Mouse (Mus musculus) bone marrow, adult 2 months (tissue): ENCODE results near the gene Cfap97. TPM values are rescaled to one million over a fixed set of nuclear protein-coding genes. Genes with fewer than 3 reads are reported as not detected.

ENCODE experiments used
- H3K27ac ChIP-seq: fragments of 200-500 bp; 2 replicates; pipeline ENCODE4 v1.5.1; 2012; ENCODE audit warnings: low read depth, mild to moderate bottlenecking, control low read depth, inconsistent platforms, low read length; ENCODE audit not compliant: control insufficient read depth, poor library complexity, insufficient read depth
- H3K4me1 ChIP-seq: fragments of 200-500 bp; 2 replicates; pipeline ENCODE4 v1.6.1; 2011; ENCODE audit warnings: low read length; ENCODE audit not compliant: control insufficient read depth, insufficient read depth
- H3K4me3 ChIP-seq: fragments of 200-500 bp; replicated peaks from 2 replicates; pipeline ENCODE3; 2011; ENCODE audit warnings: mild to moderate bottlenecking, low read depth, low read length, control low read depth; ENCODE audit not compliant: control insufficient read depth
- CTCF ChIP-seq: fragments of 200-500 bp; IDR thresholded peaks from 2 replicates; pipeline ENCODE4 v1.5.1; 2011; ENCODE audit warnings: low read length, control low read depth; ENCODE audit not compliant: control insufficient read depth, insufficient read depth
- POLR2A ChIP-seq: fragments of 200-500 bp; IDR thresholded peaks from 2 replicates; pipeline ENCODE4 v1.6.1; 2011; ENCODE audit warnings: low read depth, mild to moderate bottlenecking, control low read depth, low read length, borderline replicate concordance; ENCODE audit not compliant: control insufficient read depth
- WGBS: fragments of 180-500 bp; shearing (Covaris S2); methylation state at CpG from one replicate; pipeline ENCODE4 v1.1.7; 2018; 5-methylcytosine and 5-hydroxymethylcytosine counted together
- polyA plus RNA-seq: library from polyadenylated mRNA; stranded (reverse); fragments of >200 nt; gene quantifications from 2 replicates; pipeline ENCODE4 v1.2.4, GENCODE M21; 2011; ENCODE audit warnings: low replicate concordance; ENCODE audit not compliant: missing spikeins, insufficient read depth, insufficient read length

Gene Cfap97
- polyA plus RNA-seq, 1 experiment: 5.8 TPM

GRCm38 (mm10) chr8:46149306-46149705 lies 2.3 kb upstream of the Cfap97 start:
- peaks cover 1% of the 10 kb centered on the region; the same call in 1 of the 2 replicates for H3K4me1 ChIP-seq
- WGBS: 87% methylated on average over 6 of the region's 6 CpGs

GRCm38 (mm10) chr8:46149782-46150181 lies 1.8 kb upstream of the Cfap97 start:
- peaks cover 1% of the 10 kb centered on the region; the same call in 1 of the 2 replicates for H3K4me1 ChIP-seq
- TF ChIP-seq POLR2A: no peak
- TF ChIP-seq CTCF: no peak
- H3K4me3 ChIP-seq: no peak overlapping the region
- no peak overlapping the region for H3K27ac ChIP-seq
- WGBS: 84% methylated on average over 9 of the region's 9 CpGs

More at GRCm38 (mm10) chr8:46149306-46149705, 2.3 kb upstream of the Cfap97 start:
- Histone ChIP-seq H3K4me3 (no peak overlapping the region), H3K27ac (no peak overlapping the region)
- no peak for TF ChIP-seq CTCF
- no peak for TF ChIP-seq POLR2A

DNA sequence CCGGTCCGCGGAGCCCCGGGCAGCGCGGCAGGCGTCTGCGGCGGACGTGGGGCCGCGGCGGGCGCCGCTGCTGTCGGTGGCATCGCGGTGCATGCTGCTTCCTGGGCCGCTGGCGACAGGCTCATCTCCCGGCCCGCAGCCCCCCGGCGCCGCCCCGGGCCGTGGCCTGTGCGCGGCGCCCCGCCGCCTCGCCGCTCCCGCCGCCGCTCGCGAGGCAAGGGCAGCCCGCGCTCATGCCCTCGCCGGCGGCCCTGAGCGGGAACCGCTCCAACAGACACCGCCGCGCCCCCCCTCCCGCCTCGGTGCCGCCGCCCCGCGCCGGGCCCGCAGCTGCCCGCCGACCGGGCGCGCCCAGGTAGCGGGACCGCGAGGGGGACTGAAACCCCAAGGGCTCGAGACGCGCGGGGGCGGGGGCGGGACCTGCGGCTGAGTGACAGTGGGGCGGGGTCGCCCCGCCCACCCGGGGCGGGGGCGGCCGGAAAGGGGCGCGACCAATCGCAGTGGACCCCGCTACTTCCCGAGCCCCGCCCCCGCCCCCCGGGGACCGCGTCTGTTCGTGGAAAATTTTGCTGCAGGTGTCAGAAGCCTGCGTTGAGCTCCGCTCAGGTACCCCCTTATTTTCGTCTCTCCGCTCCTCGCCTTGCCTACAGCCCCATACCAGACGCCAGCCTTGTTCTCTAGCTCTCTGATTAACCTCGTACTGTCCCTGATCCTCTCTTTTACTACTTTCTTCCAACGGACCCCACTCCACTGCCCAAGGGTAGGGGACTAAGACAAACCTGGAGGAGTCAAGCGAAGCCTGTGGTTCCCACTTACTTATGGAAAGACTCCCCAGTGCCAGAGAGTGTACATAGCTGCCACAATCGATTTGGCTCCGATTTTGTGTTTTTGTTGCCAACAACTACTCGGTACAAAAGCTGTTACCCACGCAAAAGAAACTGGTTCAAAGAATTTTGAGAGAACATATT lies 777 bp downstream of the Cfap97 start, which contains the start of gene Snx25:
Gene Snx25, minus strand, starts transcription at position 96 of the 968 bp plus-strand sequence.
- TF ChIP-seq POLR2A (no peak), CTCF (no peak)
- WGBS: 3% methylated on average over 81 of the region's 103 CpGs
- peak within 1 kb of the TSS; percentile 81 for H3K27ac ChIP-seq
- H3K4me1 ChIP-seq: peaks cover 1% of the 10 kb centered on the region; the same call in 1 of the 2 replicates
- peak within 1 kb of the TSS; percentile 57 for H3K4me3 ChIP-seq

- no peak for TF ChIP-seq POLR2A
- TF ChIP-seq CTCF: no peak
- Histone ChIP-seq H3K27ac (no peak overlapping the region), H3K4me1 (peaks cover 1% of the 10 kb centered on the region; the same call in 1 of the 2 replicates), H3K4me3 (no peak overlapping the region)
- WGBS: 18% methylated on average over 2 of the region's 2 CpGs
Observed at GRCm38 (mm10) chr8:46153042-46153441, 1.5 kb downstream of the Cfap97 start.

DNA sequence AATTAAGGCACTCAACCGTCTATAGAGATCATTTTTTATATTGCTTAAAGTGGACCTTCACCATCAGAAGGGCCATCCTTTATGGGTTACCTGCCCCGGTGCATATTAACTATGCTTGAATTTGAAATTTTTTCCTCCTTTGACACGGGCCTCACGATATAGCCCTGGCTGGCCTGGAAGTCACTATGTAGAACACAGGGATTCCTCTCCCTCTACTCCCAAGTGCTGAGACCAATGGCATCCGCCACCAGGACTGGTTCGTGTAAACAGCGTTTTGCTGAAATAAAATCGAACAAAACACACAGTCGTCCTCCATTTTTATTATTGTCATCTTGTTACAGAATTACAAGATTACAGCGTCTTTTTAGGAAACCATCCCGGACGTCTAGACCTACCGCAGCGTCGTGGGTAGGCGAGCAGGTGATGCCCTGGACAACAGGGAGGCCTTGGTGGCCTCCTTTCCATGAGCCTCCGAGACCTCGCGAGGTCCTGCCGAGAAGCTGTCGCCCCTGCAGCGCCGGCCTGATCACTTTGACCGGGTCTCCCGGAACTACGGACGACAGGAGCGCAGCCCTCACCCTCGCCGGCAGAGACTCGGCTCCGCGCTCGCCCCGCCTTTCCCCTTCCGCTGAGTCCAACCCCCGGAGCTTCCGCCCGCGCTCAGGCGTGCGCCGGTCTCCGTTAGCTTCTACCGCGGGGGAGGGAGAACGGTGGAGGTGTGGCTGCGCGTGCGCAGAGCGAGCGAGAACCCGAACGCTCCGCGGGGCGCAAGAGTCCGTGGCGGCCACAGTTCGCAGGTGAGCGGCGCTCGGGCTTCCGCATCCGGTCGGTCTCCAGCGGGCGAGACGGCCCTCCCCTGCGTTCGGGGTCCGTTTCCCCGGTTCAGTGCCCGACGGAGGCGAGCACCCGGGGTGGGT lies 11.6 kb downstream of the Cfap97 start:
- H3K27ac ChIP-seq: peak overlapping the region; percentile 90
- peak overlapping the region; percentile 92 for H3K4me3 ChIP-seq
- TF ChIP-seq POLR2A: peak; percentile 91; the same call in 1 of the 2 replicates
- TF ChIP-seq CTCF: no peak
- under 1% methylated on average over 77 of the region's 77 CpGs for WGBS
- peaks cover 1% of the 10 kb centered on the region; the same call in 1 of the 2 replicates for H3K4me1 ChIP-seq

- peaks cover 1% of the 10 kb centered on the region; the same call in 1 of the 2 replicates for H3K4me1 ChIP-seq
- H3K4me3 ChIP-seq: peak overlapping the region; percentile 92
- H3K27ac ChIP-seq: peak overlapping the region; percentile 90
- TF ChIP-seq POLR2A (no peak), CTCF (no peak)
- WGBS: 1% methylated on average over 24 of the region's 25 CpGs
Observed at GRCm38 (mm10) chr8:46163870-46164190, 12.3 kb downstream of the Cfap97 start.

GRCm38 (mm10) chr8:46173651-46174050 lies 22.1 kb downstream of the Cfap97 start:
- Histone ChIP-seq H3K27ac (no peak overlapping the region), H3K4me3 (no peak overlapping the region), H3K4me1 (no peaks in the 10 kb centered on the region)
- TF ChIP-seq CTCF: no peak
- TF ChIP-seq POLR2A: no peak
- WGBS: 62% methylated on average over 2 of the region's 2 CpGs

DNA sequence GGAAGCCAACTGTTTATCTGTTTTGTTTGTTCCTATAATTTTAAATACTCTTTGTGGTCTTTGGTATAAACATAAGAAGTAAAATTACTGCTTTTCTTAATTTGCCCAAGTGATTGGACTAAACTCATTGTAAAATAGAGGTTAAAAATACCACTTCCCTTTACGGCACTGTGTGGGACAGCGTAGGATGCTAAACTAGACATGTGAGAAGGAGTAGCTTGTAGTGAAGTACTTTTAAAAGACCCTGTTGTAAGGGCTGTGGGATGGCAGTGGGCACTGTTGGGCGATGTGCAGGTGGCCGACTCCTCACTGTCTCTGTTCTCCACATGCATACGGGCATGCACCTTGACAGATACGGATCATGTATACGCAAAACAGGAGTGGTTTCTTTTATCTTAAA lies 28.6 kb downstream of the Cfap97 start:
- no peaks in the 10 kb centered on the region for H3K4me1 ChIP-seq
- H3K4me3 ChIP-seq: no peak overlapping the region
- no peak overlapping the region for H3K27ac ChIP-seq
- 87% methylated on average over 7 of the region's 7 CpGs for WGBS
- TF ChIP-seq POLR2A: no peak
- TF ChIP-seq CTCF: no peak
